Mouse (Mus musculus): ENCODE results near the gene Gm28230. TPM values are rescaled to one million over a fixed set of nuclear protein-coding genes. Genes with fewer than 3 reads are reported as not detected.
A peak's percentile ranks its signal among the peaks of the same experiment; 100 is the strongest.

The Gm28230 gene
- polyA plus RNA-seq, 1 experiment from 2014 or later = not detected

DNA sequence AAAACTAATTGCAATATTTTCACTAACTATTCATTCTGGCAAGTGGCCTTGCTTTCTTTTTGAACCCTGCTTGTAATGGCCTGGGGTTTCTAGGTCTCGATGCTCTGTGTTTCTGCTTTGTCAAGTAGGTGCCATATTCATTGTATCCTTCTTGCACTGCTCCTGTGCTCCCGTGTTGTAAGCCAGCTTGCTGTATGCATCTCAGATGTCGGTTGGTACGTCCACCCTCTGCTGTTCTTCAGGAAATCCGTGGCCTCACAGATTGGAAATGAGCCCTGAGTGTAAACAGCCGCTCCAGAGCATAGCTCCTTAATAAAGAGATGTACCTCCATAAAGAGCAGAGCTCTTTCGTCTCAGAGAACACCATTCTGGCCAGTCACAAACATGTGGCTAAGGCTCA is 18.9 kb upstream of the Gm28230 start:
- ATAC-seq (no peak), DNase-seq (ENCODE audit: low spot score) (no peak)
- H3K27ac ChIP-seq (ENCODE audit: low read depth, low read length) = no peak overlapping the region
- H3K9ac ChIP-seq (ENCODE audit: low read length) = no peak overlapping the region
- peaks cover 4% of the 10 kb centered on the region; the same call in 1 of the 2 replicates for H3K4me1 ChIP-seq (ENCODE audit: control insufficient read depth, insufficient read depth, low read length)
- no peak overlapping the region for H3K4me2 ChIP-seq (ENCODE audit: low read length)
- no peak overlapping the region for H3K4me3 ChIP-seq (ENCODE audit: low read depth, low read length)
- WGBS = 5% methylated on average over 7 of the region's 7 CpGs
- H3K27me3 ChIP-seq (replicated peaks; ENCODE audit: control insufficient read depth, insufficient read depth, low read length) = peaks cover 95% of the 10 kb centered on the region
- no peaks in the 10 kb centered on the region for H3K36me3 ChIP-seq (ENCODE audit: control insufficient read depth, insufficient read depth, low read length)
- H3K9me3 ChIP-seq (replicated peaks; ENCODE audit: control insufficient read depth, low read length) = no peaks in the 10 kb centered on the region

DNA sequence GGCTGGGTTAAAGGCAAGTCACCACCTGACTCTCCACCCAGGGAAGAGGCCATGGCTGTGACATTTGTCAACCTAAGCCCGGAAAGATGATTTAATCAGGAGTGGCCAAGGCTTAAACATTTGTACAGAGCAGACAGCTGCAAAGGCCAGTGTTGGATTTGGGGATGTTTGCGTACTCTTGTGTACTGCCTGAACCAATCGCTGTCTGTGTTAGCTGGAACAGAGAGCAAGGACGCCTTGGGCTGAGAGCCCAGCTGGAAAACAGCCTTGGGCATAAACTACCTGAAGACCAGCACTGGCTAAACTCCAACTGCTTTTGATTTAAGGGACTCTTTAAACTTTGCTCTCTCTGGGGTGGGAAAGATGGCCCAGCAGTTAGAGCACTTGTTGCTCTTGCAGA is 17.9 kb upstream of the Gm28230 start:
- peaks cover 97% of the 10 kb centered on the region for H3K27me3 ChIP-seq (replicated peaks; ENCODE audit: control insufficient read depth, insufficient read depth, low read length)
- H3K4me2 ChIP-seq (ENCODE audit: low read length) = no peak overlapping the region
- no peaks in the 10 kb centered on the region for H3K9me3 ChIP-seq (replicated peaks; ENCODE audit: control insufficient read depth, low read length)
- WGBS = 6% methylated on average over 4 of the region's 4 CpGs
- peaks cover 4% of the 10 kb centered on the region; the same call in 1 of the 2 replicates for H3K4me1 ChIP-seq (ENCODE audit: control insufficient read depth, insufficient read depth, low read length)
- no peak overlapping the region for H3K9ac ChIP-seq (ENCODE audit: low read length)
- H3K36me3 ChIP-seq (ENCODE audit: control insufficient read depth, insufficient read depth, low read length) = no peaks in the 10 kb centered on the region
- no peak overlapping the region for H3K27ac ChIP-seq (ENCODE audit: low read depth, low read length)
- H3K4me3 ChIP-seq (ENCODE audit: low read depth, low read length) = no peak overlapping the region
- DNase-seq (ENCODE audit: low spot score) (no peak), ATAC-seq (no peak)

DNA sequence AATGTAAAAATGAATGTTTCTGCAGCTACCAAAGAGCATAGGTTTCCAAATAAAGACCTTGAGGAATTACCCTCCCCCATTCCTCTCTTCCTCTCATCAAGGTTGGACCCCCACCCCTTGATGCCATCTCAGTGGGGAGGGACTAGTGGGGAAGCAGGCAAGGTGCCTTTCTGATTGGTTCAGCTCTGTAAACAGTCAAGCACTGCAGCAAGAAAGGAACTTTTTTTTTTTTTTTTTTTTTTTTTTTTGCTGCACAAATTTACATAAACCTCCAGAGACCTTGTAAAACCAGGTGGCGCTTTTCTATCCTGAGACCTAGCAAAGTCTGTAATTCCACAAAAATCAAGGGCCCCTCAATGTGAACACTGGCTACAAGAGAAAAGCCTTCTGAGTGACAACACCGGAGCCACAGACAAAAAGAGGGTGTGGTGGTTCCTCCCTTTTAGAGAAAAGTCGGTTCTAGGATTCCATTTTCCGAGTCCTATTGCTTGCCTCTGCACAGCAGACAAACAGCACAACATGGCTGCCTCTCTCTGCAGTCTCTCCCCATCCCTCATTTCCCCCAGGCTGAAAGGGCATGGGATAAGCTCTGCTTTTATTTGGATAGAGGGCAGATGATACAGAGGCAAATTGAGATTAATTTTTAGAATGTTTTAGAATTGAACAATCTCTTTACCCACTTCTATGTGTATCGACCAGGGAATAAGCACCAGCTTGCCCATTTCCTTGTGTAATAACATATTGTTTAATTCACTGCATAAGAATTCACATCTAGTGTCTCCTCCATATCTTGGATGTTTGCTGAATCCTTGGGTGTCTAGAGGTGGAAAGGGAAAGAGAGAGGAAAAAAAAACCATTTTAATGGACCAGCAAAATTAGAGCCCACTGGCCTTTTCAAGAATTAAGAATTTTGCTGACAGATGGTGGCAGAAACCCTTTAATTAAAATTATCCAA is 16.8 kb upstream of the Gm28230 start:
- Histone ChIP-seq H3K4me2 (ENCODE audit: low read length) (no peak overlapping the region), H3K27me3 (replicated peaks; ENCODE audit: control insufficient read depth, insufficient read depth, low read length) (peaks cover 97% of the 10 kb centered on the region), H3K36me3 (ENCODE audit: control insufficient read depth, insufficient read depth, low read length) (no peaks in the 10 kb centered on the region), H3K9ac (ENCODE audit: low read length) (no peak overlapping the region), H3K27ac (ENCODE audit: low read depth, low read length) (no peak overlapping the region), H3K4me3 (ENCODE audit: low read depth, low read length) (no peak overlapping the region), H3K4me1 (ENCODE audit: control insufficient read depth, insufficient read depth, low read length) (peaks cover 4% of the 10 kb centered on the region; the same call in 1 of the 2 replicates), H3K9me3 (replicated peaks; ENCODE audit: control insufficient read depth, low read length) (no peaks in the 10 kb centered on the region)
- no peak for DNase-seq (ENCODE audit: low spot score)
- ATAC-seq = no peak
- 3% methylated on average over 5 of the region's 5 CpGs for WGBS

DNA sequence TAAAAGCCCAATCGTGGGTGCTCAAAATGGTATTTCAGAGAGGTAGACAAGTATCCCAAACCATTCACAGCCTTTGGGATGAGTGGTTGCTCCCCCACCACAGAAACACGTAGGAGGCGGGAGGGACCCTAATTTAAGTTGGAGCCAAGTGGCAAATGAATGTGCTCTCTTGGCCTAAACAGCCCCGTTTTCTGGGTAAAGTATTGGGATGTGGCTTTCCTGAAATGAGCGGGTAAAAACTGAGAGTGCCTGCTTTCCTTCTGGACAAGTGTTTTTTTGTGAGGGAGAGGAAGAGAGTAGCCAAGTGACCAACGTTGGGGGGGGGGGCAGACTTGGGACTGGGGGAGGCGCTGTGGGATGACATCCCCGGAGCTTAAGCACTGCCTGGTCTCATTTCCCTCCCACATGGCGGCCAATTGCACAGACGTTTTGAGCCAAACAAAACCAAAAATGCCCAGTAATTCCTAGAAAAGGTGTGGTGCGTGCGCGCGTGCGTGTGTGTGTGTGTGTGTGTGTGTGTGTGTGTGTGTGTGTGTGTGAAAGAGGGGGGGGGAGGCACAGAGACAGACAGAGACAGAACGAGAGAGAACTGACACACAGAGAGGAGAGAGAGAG is 15.5 kb upstream of the Gm28230 start:
- H3K4me2 ChIP-seq (ENCODE audit: low read length) = no peak overlapping the region
- DNase-seq (ENCODE audit: low spot score) = no peak
- WGBS = 1% methylated on average over 16 of the region's 16 CpGs
- no peaks in the 10 kb centered on the region for H3K9me3 ChIP-seq (replicated peaks; ENCODE audit: control insufficient read depth, low read length)
- H3K27ac ChIP-seq (ENCODE audit: low read depth, low read length) = no peak overlapping the region
- H3K4me3 ChIP-seq (ENCODE audit: low read depth, low read length) = no peak overlapping the region
- no peaks in the 10 kb centered on the region for H3K36me3 ChIP-seq (ENCODE audit: control insufficient read depth, insufficient read depth, low read length)
- peaks cover 97% of the 10 kb centered on the region for H3K27me3 ChIP-seq (replicated peaks; ENCODE audit: control insufficient read depth, insufficient read depth, low read length)
- H3K4me1 ChIP-seq (ENCODE audit: control insufficient read depth, insufficient read depth, low read length) = no peaks in the 10 kb centered on the region
- no peak overlapping the region for H3K9ac ChIP-seq (ENCODE audit: low read length)
- no peak for ATAC-seq

DNA sequence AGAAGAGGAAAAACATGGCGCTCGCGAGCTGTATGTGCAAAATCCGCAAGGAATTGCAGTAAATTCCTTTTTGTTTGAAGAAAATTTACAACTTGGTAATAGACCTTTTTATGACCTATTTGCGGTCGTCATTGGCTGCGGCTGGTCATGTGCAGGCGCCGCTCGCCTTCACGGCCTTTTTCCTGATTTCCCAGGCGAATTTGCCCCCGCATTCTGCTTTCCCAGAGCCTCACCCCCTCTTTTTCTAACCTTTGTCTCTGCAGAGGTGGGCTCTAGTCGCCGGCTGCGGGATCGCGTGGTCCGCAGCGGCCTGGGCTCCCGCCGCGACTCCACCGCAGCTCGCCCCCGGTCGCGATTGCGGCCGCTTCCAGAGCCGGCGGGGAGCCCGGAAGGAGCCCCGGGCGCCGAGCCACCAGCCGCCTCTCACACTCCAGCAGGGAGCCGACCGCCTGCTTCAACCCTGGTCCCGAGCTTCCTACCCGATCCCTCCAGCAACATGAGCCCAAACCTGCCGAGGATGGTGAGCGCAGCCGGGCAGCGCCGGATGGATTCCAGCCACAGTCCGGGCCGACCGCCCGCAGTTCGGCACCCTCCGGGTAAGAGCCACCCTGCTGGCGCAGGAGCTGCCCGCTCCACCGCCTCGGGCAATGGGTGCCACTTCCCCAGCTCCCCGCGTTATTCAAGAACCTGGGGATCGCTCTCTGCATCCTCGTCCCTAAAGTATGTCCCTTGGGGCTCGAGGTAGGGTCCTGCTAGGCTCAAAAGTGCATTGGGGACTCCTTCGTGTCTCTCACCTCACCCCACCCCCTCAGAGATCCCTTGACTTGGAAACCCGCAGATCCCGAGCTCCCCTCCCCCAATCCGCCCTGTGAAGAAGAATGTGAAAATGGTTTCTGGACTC is 14.6 kb upstream of the Gm28230 start, which contains the start of the genes Hoxd3 and Hoxd4:
Gene Hoxd3, plus strand, starts transcription at position 207 of the 901 bp plus-strand sequence.
Gene Hoxd4, plus strand, starts transcription at position 209 of the 901 bp plus-strand sequence.
- DNase-seq (ENCODE audit: low spot score) (no peak), ATAC-seq (0 out of 2 replicates have a peak, but pooled peaks have one; percentile 20)
- no peaks in the 10 kb centered on the region for H3K36me3 ChIP-seq (ENCODE audit: control insufficient read depth, insufficient read depth, low read length)
- peak within 1 kb of the TSS; percentile 11; the same call in 1 of the 2 replicates for H3K4me3 ChIP-seq (ENCODE audit: low read depth, low read length)
- peaks cover 97% of the 10 kb centered on the region for H3K27me3 ChIP-seq (replicated peaks; ENCODE audit: control insufficient read depth, insufficient read depth, low read length)
- peak within 1 kb of the TSS; percentile 28; the same call in 1 of the 2 replicates for H3K4me2 ChIP-seq (ENCODE audit: low read length)
- no peak within 1 kb of the TSS for H3K9ac ChIP-seq (ENCODE audit: low read length)
- no peaks in the 10 kb centered on the region for H3K9me3 ChIP-seq (replicated peaks; ENCODE audit: control insufficient read depth, low read length)
- no peaks in the 10 kb centered on the region for H3K4me1 ChIP-seq (ENCODE audit: control insufficient read depth, insufficient read depth, low read length)
- WGBS = under 1% methylated on average over 65 of the region's 65 CpGs
- H3K27ac ChIP-seq (ENCODE audit: low read depth, low read length) = no peak within 1 kb of the TSS

DNA sequence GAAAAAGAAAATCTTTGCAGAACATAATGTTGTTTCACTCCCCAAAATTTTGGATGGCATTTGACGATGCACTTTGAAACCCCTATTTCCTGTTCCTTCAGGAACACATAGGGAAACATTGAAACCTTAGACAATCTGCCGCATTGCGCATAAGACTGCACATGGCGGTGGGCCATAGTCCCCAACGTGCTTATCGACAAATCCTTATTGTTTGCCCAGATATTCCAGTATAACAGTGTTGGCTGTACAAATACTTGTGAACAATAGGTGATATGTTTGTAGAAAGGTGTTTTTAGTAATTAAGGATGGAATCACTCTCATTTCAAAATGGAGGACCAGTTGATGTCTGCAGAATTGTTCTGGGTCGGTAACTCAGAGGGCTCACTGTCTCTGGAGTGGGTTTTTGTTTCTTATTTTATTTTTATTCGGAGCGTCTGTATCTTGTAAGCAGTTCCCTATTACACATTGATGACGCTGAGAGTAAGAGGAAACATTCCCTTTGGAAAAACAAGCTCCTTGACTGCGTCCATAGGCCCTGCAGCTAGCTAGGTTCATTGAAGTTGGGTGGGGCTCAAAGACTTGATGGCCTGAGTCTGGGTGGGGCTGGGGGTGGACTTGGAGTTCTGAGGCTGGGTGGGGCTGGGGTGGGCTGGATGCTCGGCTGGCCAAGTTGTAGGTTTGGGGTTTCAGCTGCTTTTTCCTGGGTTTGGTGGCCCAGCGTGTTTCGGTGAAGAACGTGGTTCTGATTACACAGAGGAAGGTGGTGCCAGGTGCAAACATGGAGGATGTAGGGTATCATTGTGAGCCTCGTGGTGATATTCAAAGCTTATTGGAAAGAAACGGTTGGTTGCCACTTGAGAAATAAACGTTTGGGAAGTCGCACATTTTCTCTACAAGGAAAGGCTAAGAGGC is 13.0 kb upstream of the Gm28230 start:
- DNase-seq (ENCODE audit: low spot score) = no peak
- Histone ChIP-seq H3K4me3 (ENCODE audit: low read depth, low read length) (no peak overlapping the region), H3K27ac (ENCODE audit: low read depth, low read length) (no peak overlapping the region), H3K9me3 (replicated peaks; ENCODE audit: control insufficient read depth, low read length) (no peaks in the 10 kb centered on the region), H3K9ac (ENCODE audit: low read length) (no peak overlapping the region), H3K36me3 (ENCODE audit: control insufficient read depth, insufficient read depth, low read length) (no peaks in the 10 kb centered on the region), H3K4me2 (ENCODE audit: low read length) (no peak overlapping the region), H3K27me3 (replicated peaks; ENCODE audit: control insufficient read depth, insufficient read depth, low read length) (peaks cover 97% of the 10 kb centered on the region), H3K4me1 (ENCODE audit: control insufficient read depth, insufficient read depth, low read length) (no peaks in the 10 kb centered on the region)
- ATAC-seq = no peak
- WGBS = 2% methylated on average over 19 of the region's 19 CpGs

DNA sequence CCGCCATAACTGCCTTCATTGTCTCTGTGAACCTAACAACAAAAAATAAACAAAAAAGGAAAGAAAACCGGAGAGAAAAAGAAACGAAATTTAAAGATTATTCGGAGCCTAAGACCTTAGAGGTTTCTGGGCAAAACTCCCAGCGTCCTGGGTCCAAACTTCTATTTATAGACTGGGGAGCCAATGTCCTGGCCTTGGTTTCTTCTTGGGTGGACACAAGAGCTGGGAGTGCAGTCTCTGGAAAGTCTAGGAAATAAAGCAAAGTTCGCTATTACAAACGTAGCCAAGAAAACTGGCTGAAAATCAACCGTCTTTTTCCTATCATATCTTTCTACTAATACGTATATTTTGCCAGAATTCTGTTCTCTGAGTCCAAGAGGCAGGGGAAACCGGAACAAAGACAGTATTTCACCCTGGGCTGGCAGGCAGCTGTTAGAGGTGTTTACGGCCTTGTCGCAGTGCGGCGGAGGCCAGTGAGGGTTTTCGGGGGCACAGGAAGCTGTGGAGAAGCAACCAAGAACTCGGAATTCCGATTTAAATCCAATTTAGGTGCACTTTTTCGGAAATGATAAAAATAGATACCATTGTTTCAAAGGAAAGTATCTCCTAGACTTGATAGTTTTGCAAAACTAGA is 12.3 kb upstream of the Gm28230 start:
- DNase-seq (ENCODE audit: low spot score) (no peak), ATAC-seq (no peak)
- 3% methylated on average over 18 of the region's 18 CpGs for WGBS
- no peak overlapping the region for H3K4me3 ChIP-seq (ENCODE audit: low read depth, low read length)
- peaks cover 97% of the 10 kb centered on the region for H3K27me3 ChIP-seq (replicated peaks; ENCODE audit: control insufficient read depth, insufficient read depth, low read length)
- no peaks in the 10 kb centered on the region for H3K9me3 ChIP-seq (replicated peaks; ENCODE audit: control insufficient read depth, low read length)
- H3K36me3 ChIP-seq (ENCODE audit: control insufficient read depth, insufficient read depth, low read length) = no peaks in the 10 kb centered on the region
- H3K4me1 ChIP-seq (ENCODE audit: control insufficient read depth, insufficient read depth, low read length) = no peaks in the 10 kb centered on the region
- no peak overlapping the region for H3K4me2 ChIP-seq (ENCODE audit: low read length)
- no peak overlapping the region for H3K9ac ChIP-seq (ENCODE audit: low read length)
- no peak overlapping the region for H3K27ac ChIP-seq (ENCODE audit: low read depth, low read length)

Data from forebrain, embryonic 14.5 days (tissue).